Mouse (Mus musculus) activated CD4-positive, CD25-positive, alpha-beta regulatory T cell (primary cell): ENCODE data around the gene Fam209. TPM values are rescaled to one million over a fixed set of nuclear protein-coding genes. Genes with fewer than 3 reads are reported as not detected.

ENCODE experiments used
- polyA plus RNA-seq, 2 experiments: library from polyadenylated mRNA; unstranded; fragments of 100-300 nt; shearing (Covaris generic); gene quantifications; one replicate each; pipeline ENCODE4 v1.2.1; 2017

Fam209 gene
- polyA plus RNA-seq = 1 to 10 TPM; 1.1 to 1.4 TPM

DNA sequence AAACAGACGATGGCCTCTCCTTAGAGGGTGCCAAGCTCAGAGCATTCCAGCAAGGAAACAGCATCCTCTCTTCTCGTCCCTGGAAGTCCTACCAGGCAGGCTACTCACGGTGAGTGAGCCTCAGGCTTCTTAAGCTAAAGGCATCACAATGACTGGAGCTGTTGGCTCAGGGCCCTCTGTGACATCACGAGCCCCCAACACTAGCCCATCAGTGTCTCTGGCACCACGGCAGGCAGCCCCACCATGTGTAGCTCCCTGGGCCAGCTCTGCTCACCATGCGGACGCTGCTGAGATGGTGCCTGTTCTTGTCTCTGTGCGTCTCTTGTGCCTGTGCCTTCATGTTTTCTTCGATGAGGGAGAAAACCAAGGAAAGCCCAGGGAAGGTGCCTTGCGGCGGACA lies at the start of gene Fam209:
Gene Fam209 (plus strand): TSS at position 203 of the 400 bp plus-strand sequence.

DNA sequence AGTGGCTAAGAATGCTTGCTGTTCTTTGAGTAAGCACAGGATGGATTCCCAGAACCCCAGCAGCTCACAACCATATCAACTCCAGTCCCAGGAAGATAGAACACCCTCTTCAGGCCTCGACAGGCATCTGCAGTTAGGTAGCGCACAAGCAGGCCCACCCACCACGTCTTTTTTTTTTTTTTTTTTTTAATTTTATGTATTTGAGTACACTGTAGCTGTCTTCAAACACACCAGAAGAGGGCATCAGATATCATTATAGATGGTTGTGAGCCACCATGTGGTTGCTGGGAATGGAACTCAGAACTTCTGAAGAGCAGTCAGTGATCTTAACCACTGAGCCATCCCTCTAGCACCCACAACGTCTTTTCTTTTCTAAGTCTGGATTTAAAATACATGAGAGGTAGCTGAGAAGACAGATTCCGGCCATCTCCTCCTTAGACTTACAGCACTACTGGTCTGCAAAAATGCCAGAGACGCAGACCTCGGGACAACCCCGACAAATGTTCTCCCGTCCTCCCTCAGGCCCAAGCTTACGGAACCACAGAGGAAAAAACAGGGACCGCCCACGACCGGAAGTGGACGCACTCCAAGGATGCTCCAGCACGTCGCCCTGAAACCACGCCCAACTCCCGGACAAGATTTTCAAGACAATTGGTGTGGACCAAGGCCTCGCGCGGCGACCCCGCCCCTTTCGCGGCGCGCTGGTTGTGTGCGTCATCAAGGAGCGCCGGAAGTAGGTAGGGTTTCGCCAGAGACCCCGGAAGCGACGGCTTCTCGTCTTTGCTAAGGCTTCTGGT lies 32.3 kb upstream of the Fam209 start, which contains the start of gene Rtf2:
Gene Rtf2 (plus strand): TSS at position 714 of the 797 bp plus-strand sequence.

DNA sequence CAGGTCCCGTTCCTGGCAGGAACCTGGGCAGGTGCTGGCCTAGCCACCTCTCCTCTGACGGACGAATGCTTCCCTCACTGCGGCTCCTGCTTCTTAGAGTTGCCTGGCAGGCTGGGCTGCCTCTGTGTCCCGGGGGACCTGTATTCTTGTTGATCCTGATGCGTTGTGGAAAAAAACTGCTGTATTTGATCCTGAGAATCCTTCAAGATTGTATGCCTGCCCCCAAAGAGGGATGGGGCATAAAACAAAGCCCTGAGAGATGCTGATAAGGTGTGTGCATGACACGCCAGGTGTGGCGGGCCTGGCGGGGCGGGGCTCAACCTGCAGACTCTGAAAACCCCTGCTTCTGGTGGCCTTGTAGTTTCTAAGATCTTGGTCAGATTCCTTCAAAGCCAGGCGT lies 13.8 kb upstream of the Fam209 start, which contains the start of gene Gcnt7:
Gene Gcnt7 (minus strand): TSS at position 101 of the 400 bp plus-strand sequence.

Other genes with a start within 250 kb of the Fam209 start
- under 1 TPM in 1 of 2 experiments, not detected in 1; 0.15 TPM for gene Mc3r, start 224.0 kb upstream of the Fam209 start, polyA plus RNA-seq
- 10 to 100 TPM; 11.8 to 17.6 TPM for gene Fam210b, start 127.0 kb upstream of the Fam209 start, polyA plus RNA-seq
- gene Aurka, start 102.0 kb upstream of the Fam209 start, polyA plus RNA-seq = 1 to 10 TPM; 9.5 to 9.7 TPM
- 10 to 100 TPM; 30.5 to 33.7 TPM for gene Cstf1, start 101.8 kb upstream of the Fam209 start, polyA plus RNA-seq
- gene Cass4, start 78.7 kb upstream of the Fam209 start, polyA plus RNA-seq = 1 to 10 TPM; 2.9 to 9.8 TPM
- 100 to 1,000 TPM; 123 to 138 TPM for gene Rtf2, start 32.0 kb upstream of the Fam209 start, polyA plus RNA-seq
- 1 to 10 TPM; 3.1 to 3.4 TPM for gene Gcnt7, start 13.9 kb upstream of the Fam209 start, polyA plus RNA-seq
- gene Tfap2c, start 77.1 kb downstream of the Fam209 start, polyA plus RNA-seq = under 1 TPM in 1 of 2 experiments, not detected in 1; 0.26 TPM